Mouse (Mus musculus): ENCODE data around the gene Rpe65. TPM values are rescaled to one million over a fixed set of nuclear protein-coding genes. Genes with fewer than 3 reads are reported as not detected.

The Rpe65 gene
- total RNA-seq (2017), result not detected in 2 replicates

GRCm38 (mm10) chr3:159598875-159599274 lies at the start of gene Rpe65:
Rpe65 (plus strand) TSS chr3:159599175.
- ATAC-seq (replicated peaks; ENCODE audit: low read depth, poor library complexity, severe bottlenecking), result no peak

DNA sequence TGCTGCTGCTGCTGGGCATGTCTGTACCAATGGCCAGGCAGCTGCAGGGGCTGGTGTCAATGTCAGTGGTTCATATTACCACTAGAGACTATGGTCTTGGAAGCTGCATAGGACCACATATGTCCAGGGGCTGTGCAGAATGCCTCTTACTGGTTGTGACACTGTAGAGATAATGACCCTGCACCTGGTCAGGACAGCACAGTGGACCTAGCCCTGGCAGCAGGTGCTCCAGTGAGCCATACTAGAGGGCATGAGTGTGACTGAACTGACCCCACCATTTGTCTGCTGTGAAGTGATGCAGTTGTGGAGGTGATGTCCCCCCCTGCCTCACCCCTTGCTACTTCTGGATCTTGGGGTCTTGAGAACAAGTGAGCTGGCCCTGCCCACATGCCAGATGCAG lies 48.8 kb upstream of the Rpe65 start:
- ATAC-seq (replicated peaks; ENCODE audit: low read depth, poor library complexity, severe bottlenecking), result no peak

GRCm38 (mm10) chr3:159614977-159615376 lies 16.0 kb downstream of the Rpe65 start:
- no peak for ATAC-seq (replicated peaks; ENCODE audit: low read depth, poor library complexity, severe bottlenecking)

DNA sequence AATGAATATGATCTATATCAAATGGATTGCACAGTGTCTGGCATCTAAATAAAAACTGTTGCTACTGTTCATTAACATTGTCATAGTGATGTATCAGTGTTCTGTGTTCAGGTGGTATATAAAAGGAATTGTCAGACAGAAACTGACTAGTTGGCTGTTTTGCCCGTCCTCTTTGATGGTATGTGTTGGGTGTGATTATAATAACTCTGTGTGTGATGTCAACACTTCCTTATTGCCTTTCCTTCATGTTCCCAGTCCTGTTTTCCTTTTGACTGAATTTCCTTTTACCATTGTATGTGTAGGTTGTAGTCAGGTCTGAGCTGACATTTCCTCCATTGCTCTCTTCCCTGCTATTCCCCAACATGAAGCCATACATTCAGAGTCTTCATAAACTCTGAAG lies 22.1 kb downstream of the Rpe65 start:
- ATAC-seq (replicated peaks; ENCODE audit: low read depth, poor library complexity, severe bottlenecking), result no peak

DNA sequence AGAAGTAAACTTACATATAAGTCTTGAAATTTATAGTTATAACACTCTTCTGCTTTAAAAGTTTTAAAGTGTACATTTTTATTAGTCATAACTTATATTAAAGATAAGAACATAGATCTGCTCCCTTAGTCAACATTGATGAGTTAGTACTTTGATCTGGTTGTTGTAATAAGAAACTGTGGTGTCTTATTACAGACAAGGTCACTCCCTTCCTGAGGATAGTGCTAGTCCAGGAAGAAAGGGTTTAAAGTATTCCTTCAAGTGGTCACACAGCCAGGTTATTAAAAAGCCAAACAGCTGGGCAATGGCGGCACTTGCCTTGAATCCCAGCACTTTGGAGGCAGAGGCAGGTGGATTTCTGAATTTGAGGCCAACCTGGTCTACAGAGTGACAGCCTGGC lies 25.0 kb downstream of the Rpe65 start:
- ATAC-seq (replicated peaks; ENCODE audit: low read depth, poor library complexity, severe bottlenecking), result no peak

DNA sequence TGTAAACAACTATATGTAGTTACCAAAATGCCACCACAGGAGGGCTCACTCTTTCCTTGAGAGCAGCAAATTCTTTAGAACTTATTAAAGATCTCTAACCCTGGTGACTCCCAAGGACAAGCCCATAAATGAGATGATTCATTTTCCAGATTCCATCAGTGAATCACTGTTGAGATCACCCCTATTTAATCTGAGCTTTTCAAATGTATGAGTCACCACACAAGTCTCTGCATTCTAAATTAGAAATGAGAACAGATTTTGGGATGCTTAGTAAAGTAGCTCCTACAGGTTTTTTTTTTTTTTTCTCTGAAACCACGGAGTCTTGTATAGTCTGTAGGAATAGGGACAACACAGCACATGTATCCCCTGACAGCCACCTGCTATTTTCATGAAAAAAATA lies 61.8 kb downstream of the Rpe65 start:
- no peak for ATAC-seq (replicated peaks; ENCODE audit: low read depth, poor library complexity, severe bottlenecking)

DNA sequence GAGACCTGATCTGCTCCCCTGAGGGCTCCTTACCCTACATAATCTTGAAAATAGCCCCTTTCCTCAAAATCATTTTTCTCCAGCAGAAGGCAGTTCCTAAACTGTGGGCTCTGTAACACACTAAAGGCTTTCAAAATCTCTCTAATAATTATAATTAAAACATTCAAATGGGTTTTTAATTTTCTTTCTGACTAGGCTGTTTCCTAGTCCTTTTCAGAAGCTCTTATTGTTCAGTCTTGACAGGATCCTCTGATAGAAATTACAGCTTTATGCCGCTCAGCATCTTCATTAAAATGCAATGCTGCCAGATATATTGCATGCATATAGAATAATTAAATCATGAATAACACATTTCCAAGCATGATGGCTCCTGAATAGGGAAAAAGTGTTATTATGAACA lies 64.4 kb downstream of the Rpe65 start:
- no peak for ATAC-seq (replicated peaks; ENCODE audit: low read depth, poor library complexity, severe bottlenecking)

Other genes starting within 250 kb of the Rpe65 start
- gene Depdc1a, start 103.7 kb upstream of the Rpe65 start, total RNA-seq (2017), result 18.8 and 29.0 TPM in 2 replicates
- gene Wls, start 240.5 kb downstream of the Rpe65 start, total RNA-seq (2017), result 29.3 and 44.0 TPM in 2 replicates